Mouse (Mus musculus): ENCODE data around the gene Ppid. TPM values are rescaled to one million over a fixed set of nuclear protein-coding genes. Genes with fewer than 3 reads are reported as not detected.

The Ppid gene
- polyA plus RNA-seq, 1 experiment from 2014 or later = 161 TPM

GRCm38 (mm10) chr3:79559773-79560045 lies 31.4 kb upstream of the Ppid start:
- H3K4me1 ChIP-seq (replicated peaks; ENCODE audit: control insufficient read depth, insufficient read depth, low read length) = peaks cover 11% of the 10 kb centered on the region
- no peaks in the 10 kb centered on the region for H3K27me3 ChIP-seq (replicated peaks; ENCODE audit: control insufficient read depth, insufficient read depth, low read length)
- H3K27ac ChIP-seq (ENCODE audit: low read length) = no peak overlapping the region; the same call in 1 of the 2 replicates
- no peaks in the 10 kb centered on the region for H3K36me3 ChIP-seq (ENCODE audit: control insufficient read depth, insufficient read depth)
- no peak overlapping the region for H3K4me3 ChIP-seq (replicated peaks; ENCODE audit: low read length)
- no peak overlapping the region for H3K9ac ChIP-seq (replicated peaks; ENCODE audit: low read depth, low read length)
- H3K9me3 ChIP-seq (ENCODE audit: control insufficient read depth, low read length) = no peaks in the 10 kb centered on the region
- H3K4me2 ChIP-seq (ENCODE audit: low read length) = no peak overlapping the region
- WGBS = 82% methylated on average over 5 of the region's 5 CpGs
- ATAC-seq = no peak

DNA sequence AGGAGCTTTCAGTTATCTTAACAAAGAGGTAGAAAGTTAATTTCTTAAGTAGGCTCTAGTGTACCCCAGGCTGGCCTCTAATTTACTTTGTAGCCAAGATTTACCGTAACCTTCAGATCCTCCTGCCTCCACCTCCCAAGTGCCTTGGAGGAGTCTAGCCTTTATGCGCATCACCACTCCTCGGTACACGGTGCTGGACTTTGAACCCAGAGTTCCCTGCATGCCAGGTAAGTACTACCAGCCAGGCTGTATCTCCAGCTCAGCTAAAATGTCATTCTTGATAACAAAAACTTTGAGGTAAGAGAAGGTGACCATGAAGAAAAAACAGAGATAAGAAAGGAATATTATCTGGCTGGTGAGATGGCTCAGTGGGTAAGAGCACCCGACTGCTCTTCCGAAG lies 30.6 kb upstream of the Ppid start:
- peaks cover 13% of the 10 kb centered on the region for H3K4me1 ChIP-seq (replicated peaks; ENCODE audit: control insufficient read depth, insufficient read depth, low read length)
- no peaks in the 10 kb centered on the region for H3K36me3 ChIP-seq (ENCODE audit: control insufficient read depth, insufficient read depth)
- no peak overlapping the region for H3K4me2 ChIP-seq (ENCODE audit: low read length)
- H3K27ac ChIP-seq (ENCODE audit: low read length) = no peak overlapping the region
- ATAC-seq = no peak
- H3K9ac ChIP-seq (replicated peaks; ENCODE audit: low read depth, low read length) = no peak overlapping the region
- H3K4me3 ChIP-seq (replicated peaks; ENCODE audit: low read length) = no peak overlapping the region
- H3K27me3 ChIP-seq (replicated peaks; ENCODE audit: control insufficient read depth, insufficient read depth, low read length) = no peaks in the 10 kb centered on the region
- H3K9me3 ChIP-seq (ENCODE audit: control insufficient read depth, low read length) = no peaks in the 10 kb centered on the region
- 93% methylated on average over 6 of the region's 6 CpGs for WGBS

GRCm38 (mm10) chr3:79561784-79562715 lies 29.1 kb upstream of the Ppid start:
- no peaks in the 10 kb centered on the region for H3K27me3 ChIP-seq (replicated peaks; ENCODE audit: control insufficient read depth, insufficient read depth, low read length)
- H3K4me2 ChIP-seq (ENCODE audit: low read length) = no peak overlapping the region
- WGBS = 70% methylated on average over 10 of the region's 10 CpGs
- no peak overlapping the region for H3K4me3 ChIP-seq (replicated peaks; ENCODE audit: low read length)
- peaks cover 24% of the 10 kb centered on the region for H3K4me1 ChIP-seq (replicated peaks; ENCODE audit: control insufficient read depth, insufficient read depth, low read length)
- no peaks in the 10 kb centered on the region for H3K36me3 ChIP-seq (ENCODE audit: control insufficient read depth, insufficient read depth)
- H3K9ac ChIP-seq (replicated peaks; ENCODE audit: low read depth, low read length) = no peak overlapping the region
- H3K9me3 ChIP-seq (ENCODE audit: control insufficient read depth, low read length) = no peaks in the 10 kb centered on the region
- no peak overlapping the region for H3K27ac ChIP-seq (ENCODE audit: low read length)
- ATAC-seq = no peak

DNA sequence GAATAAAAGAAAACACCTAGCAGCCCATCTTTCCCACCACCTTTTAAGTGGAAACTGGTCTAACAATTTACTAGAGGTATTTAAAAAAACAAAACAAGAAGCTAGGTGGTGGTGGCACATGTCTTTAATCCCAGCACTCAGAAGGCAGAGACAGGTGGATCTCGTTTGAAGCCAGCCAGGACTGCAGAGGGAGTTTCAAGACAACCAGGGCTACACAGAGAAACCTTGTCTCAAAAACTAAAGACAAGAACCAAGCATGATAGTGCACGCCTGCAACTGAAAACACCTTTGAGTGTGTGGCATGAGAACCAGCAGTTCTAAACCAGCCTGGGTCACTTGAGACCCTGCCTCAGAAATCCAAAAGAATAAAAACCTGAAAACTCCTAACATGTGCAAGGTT lies 27.6 kb upstream of the Ppid start:
- Histone ChIP-seq H3K27ac (ENCODE audit: low read length) (no peak overlapping the region), H3K36me3 (ENCODE audit: control insufficient read depth, insufficient read depth) (no peaks in the 10 kb centered on the region), H3K9me3 (ENCODE audit: control insufficient read depth, low read length) (no peaks in the 10 kb centered on the region), H3K4me3 (replicated peaks; ENCODE audit: low read length) (no peak overlapping the region), H3K27me3 (replicated peaks; ENCODE audit: control insufficient read depth, insufficient read depth, low read length) (no peaks in the 10 kb centered on the region), H3K4me2 (ENCODE audit: low read length) (no peak overlapping the region), H3K4me1 (replicated peaks; ENCODE audit: control insufficient read depth, insufficient read depth, low read length) (peaks cover 27% of the 10 kb centered on the region), H3K9ac (replicated peaks; ENCODE audit: low read depth, low read length) (no peak overlapping the region)
- no peak for ATAC-seq
- WGBS = 72% methylated on average over 2 of the region's 2 CpGs

GRCm38 (mm10) chr3:79564875-79565606 lies 26.1 kb upstream of the Ppid start:
- Histone ChIP-seq H3K27me3 (replicated peaks; ENCODE audit: control insufficient read depth, insufficient read depth, low read length) (no peaks in the 10 kb centered on the region), H3K4me2 (ENCODE audit: low read length) (no peak overlapping the region), H3K36me3 (ENCODE audit: control insufficient read depth, insufficient read depth) (no peaks in the 10 kb centered on the region), H3K9me3 (ENCODE audit: control insufficient read depth, low read length) (no peaks in the 10 kb centered on the region), H3K4me3 (replicated peaks; ENCODE audit: low read length) (no peak overlapping the region), H3K27ac (ENCODE audit: low read length) (no peak overlapping the region), H3K4me1 (replicated peaks; ENCODE audit: control insufficient read depth, insufficient read depth, low read length) (peaks cover 23% of the 10 kb centered on the region), H3K9ac (replicated peaks; ENCODE audit: low read depth, low read length) (no peak overlapping the region)
- WGBS = 88% methylated on average over 10 of the region's 10 CpGs
- ATAC-seq = no peak

- peak; percentile 1 for ATAC-seq
- peak overlapping the region; percentile 93 for H3K4me2 ChIP-seq (ENCODE audit: low read length)
- no peaks in the 10 kb centered on the region for H3K36me3 ChIP-seq (ENCODE audit: control insufficient read depth, insufficient read depth)
- H3K27ac ChIP-seq (ENCODE audit: low read length) = peak overlapping the region; percentile 80
- H3K4me1 ChIP-seq (replicated peaks; ENCODE audit: control insufficient read depth, insufficient read depth, low read length) = peaks cover 21% of the 10 kb centered on the region
- peak overlapping the region; percentile 89 for H3K9ac ChIP-seq (replicated peaks; ENCODE audit: low read depth, low read length)
- peak overlapping the region; percentile 93 for H3K4me3 ChIP-seq (replicated peaks; ENCODE audit: low read length)
- 2% methylated on average over 35 of the region's 60 CpGs for WGBS
- H3K27me3 ChIP-seq (replicated peaks; ENCODE audit: control insufficient read depth, insufficient read depth, low read length) = no peaks in the 10 kb centered on the region
- H3K9me3 ChIP-seq (ENCODE audit: control insufficient read depth, low read length) = no peaks in the 10 kb centered on the region
These were observed 24.1 kb upstream of the Ppid start for GRCm38 (mm10) chr3:79566716-79567691.

GRCm38 (mm10) chr3:79567703-79568362 lies 23.3 kb upstream of the Ppid start, which contains the start of gene Fnip2:
Fnip2 (minus strand) TSS chr3:79567796.
- Histone ChIP-seq H3K27ac (ENCODE audit: low read length) (peak within 1 kb of the TSS; percentile 80), H3K27me3 (replicated peaks; ENCODE audit: control insufficient read depth, insufficient read depth, low read length) (no peaks in the 10 kb centered on the region), H3K9ac (replicated peaks; ENCODE audit: low read depth, low read length) (peak within 1 kb of the TSS; percentile 89), H3K4me3 (replicated peaks; ENCODE audit: low read length) (peak within 1 kb of the TSS; percentile 93), H3K36me3 (ENCODE audit: control insufficient read depth, insufficient read depth) (no peaks in the 10 kb centered on the region), H3K9me3 (ENCODE audit: control insufficient read depth, low read length) (no peaks in the 10 kb centered on the region), H3K4me2 (ENCODE audit: low read length) (peak within 1 kb of the TSS; percentile 93), H3K4me1 (replicated peaks; ENCODE audit: control insufficient read depth, insufficient read depth, low read length) (peaks cover 17% of the 10 kb centered on the region)
- under 1% methylated on average over 52 of the region's 55 CpGs for WGBS
- peak; percentile 96 for ATAC-seq

DNA sequence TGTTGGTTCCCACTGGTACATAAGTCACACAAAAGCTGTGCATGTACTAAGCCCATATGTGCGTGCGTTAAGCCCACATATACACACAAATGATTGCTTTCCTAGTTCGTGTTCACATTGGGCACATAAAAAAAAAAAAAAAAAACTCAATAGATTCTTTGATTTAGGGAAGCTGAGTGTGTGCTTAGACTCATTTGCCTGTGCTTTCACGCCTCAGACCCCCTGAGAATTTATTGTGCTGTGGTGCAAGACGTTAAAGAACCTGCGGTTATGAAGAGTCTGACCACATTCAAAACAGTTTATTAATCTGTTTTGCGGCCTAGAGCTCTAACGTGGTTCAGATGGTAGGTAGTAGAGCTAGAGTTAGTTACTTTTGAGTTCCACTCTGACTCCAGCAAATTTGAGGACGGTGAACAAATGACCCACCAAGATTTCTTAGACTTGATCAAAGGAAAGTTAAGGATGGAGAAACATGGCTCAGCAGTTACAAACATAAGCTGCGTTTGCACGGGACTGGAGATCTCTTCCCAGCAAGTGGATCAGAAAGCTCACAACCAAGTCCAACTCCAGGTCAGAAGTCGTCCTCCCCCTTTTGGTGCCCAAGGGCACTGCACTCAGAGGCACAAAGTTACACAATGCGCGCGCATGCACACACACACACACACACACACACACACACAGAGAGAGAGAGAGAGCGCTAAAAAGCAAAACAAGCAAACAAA lies 22.4 kb upstream of the Ppid start:
- ATAC-seq = no peak
- WGBS = 84% methylated on average over 16 of the region's 16 CpGs

More for the DNA sequence above, 22.4 kb upstream of the Ppid start:
- H3K4me2 ChIP-seq (ENCODE audit: low read length) = peak overlapping the region; percentile 93
- no peak overlapping the region for H3K9ac ChIP-seq (replicated peaks; ENCODE audit: low read depth, low read length)
- no peaks in the 10 kb centered on the region for H3K27me3 ChIP-seq (replicated peaks; ENCODE audit: control insufficient read depth, insufficient read depth, low read length)
- H3K27ac ChIP-seq (ENCODE audit: low read length) = peak overlapping the region; percentile 65; the same call in 1 of the 2 replicates
- H3K36me3 ChIP-seq (ENCODE audit: control insufficient read depth, insufficient read depth) = no peaks in the 10 kb centered on the region
- no peaks in the 10 kb centered on the region for H3K9me3 ChIP-seq (ENCODE audit: control insufficient read depth, low read length)
- peak overlapping the region; percentile 93 for H3K4me3 ChIP-seq (replicated peaks; ENCODE audit: low read length)
- peaks cover 17% of the 10 kb centered on the region for H3K4me1 ChIP-seq (replicated peaks; ENCODE audit: control insufficient read depth, insufficient read depth, low read length)

Data from forebrain, embryonic 16.5 days (tissue).